Mouse (Mus musculus): ENCODE results near the gene Serpinb6c. TPM values are rescaled to one million over a fixed set of nuclear protein-coding genes. Genes with fewer than 3 reads are reported as not detected.
"Not testable (repeated sequence)": the region's sequence is repeated elsewhere in the genome, so short reads cannot be mapped to it uniquely, and the experiment has no call there.

Serpinb6c gene
- not detected in 2 replicates for polyA plus RNA-seq (2015; fragmentation: Nextera tagmentation; extraction: Ambion mirVana)

DNA sequence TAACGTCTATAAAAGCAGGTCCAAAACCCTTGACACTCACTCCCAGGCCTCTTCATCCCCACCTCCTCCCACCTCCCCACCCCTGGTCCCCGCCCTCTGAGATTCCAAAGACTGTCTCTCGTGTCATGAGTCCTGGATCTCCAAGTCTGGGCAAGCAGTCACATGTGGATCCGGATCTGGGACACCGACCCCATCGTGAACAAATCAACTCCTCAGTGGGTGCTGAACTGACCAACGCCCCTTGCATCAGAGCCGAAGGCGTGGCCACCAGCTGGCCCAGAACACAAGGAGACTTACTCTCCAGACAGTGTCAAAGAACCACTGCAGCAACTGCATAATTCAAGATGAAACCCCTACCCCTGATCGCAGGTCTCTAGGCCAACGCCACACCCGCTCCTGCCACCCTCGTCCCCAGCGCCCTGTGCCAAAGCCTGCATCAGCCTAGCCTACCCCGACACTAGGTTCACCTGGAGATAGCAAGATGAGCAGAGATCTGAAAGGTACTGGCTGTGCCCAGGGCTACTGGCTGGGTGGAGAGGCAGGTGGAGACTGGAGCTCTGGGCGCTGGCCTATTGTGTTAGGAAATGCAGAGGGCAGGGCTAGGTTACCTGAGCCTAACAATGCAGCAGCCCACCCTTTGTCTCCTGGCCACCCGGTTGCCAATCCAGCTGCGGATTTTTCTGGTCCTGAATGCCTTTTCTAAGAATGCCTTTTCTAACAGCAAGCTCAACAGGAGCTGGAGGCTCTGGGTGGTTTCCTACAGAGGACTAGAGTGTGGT lies at the start of gene Serpinb6c:
Serpinb6c (minus strand) TSS at position 533 of the 779 bp plus-strand sequence.
- ATAC-seq (replicated peaks; ENCODE audit: insufficient number of reproducible peaks, insufficient read depth, low FRiP score, low read depth), result no peak
- H3K9me3 ChIP-seq (replicated peaks), result no peaks in the 10 kb centered on the region
- WGBS, result 69% methylated on average over 18 of the region's 18 CpGs
- H3K4me1 ChIP-seq (replicated peaks), result no peaks in the 10 kb centered on the region
- H3K27me3 ChIP-seq, result no peaks in the 10 kb centered on the region
- no peak within 1 kb of the TSS for H3K9ac ChIP-seq
- H3K4me2 ChIP-seq, result no peak within 1 kb of the TSS
- H3K27ac ChIP-seq, result no peak within 1 kb of the TSS
- no peaks in the 10 kb centered on the region for H3K36me3 ChIP-seq
- no peak within 1 kb of the TSS for H3K4me3 ChIP-seq

- WGBS, result 72% methylated on average over 2 of the region's 2 CpGs
- H3K9me3 ChIP-seq (replicated peaks), result no peaks in the 10 kb centered on the region
- H3K27ac ChIP-seq, result no peak overlapping the region
- H3K36me3 ChIP-seq, result no peaks in the 10 kb centered on the region
- H3K9ac ChIP-seq, result no peak overlapping the region
- ATAC-seq (replicated peaks; ENCODE audit: insufficient number of reproducible peaks, insufficient read depth, low FRiP score, low read depth), result no peak
- H3K27me3 ChIP-seq, result no peaks in the 10 kb centered on the region
- H3K4me1 ChIP-seq (replicated peaks), result no peaks in the 10 kb centered on the region
- no peak overlapping the region for H3K4me2 ChIP-seq
- no peak overlapping the region for H3K4me3 ChIP-seq
Observed at GRCm38 (mm10) chr13:33952947-33953346, 47.4 kb upstream of the Serpinb6c start.

DNA sequence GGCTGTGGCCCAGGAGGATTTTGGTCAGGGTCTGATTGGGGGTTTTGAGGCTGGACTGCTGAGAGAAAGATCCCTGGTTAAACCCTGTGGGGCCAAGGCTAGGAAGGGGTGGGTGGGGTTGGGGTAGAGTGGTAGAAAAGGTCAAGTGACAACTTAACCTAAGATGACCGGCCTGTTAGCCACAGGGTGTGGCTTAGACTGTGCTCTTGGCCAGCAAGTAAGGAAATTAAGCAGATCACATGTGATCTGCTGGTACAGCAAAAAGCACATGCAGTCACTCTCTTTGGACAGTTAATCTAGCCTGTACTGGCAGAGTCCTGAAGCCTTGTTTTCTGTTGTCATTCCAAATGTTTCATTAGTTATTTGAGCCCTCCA lies 46.6 kb upstream of the Serpinb6c start:
- H3K4me2 ChIP-seq, result no peak overlapping the region
- no peaks in the 10 kb centered on the region for H3K36me3 ChIP-seq
- H3K9me3 ChIP-seq (replicated peaks), result no peaks in the 10 kb centered on the region
- 50% methylated on average over 1 of the region's 1 CpGs for WGBS
- H3K27ac ChIP-seq, result no peak overlapping the region
- H3K4me3 ChIP-seq, result no peak overlapping the region
- no peak for ATAC-seq (replicated peaks; ENCODE audit: insufficient number of reproducible peaks, insufficient read depth, low FRiP score, low read depth)
- H3K9ac ChIP-seq, result no peak overlapping the region
- no peaks in the 10 kb centered on the region for H3K27me3 ChIP-seq
- no peaks in the 10 kb centered on the region for H3K4me1 ChIP-seq (replicated peaks)

DNA sequence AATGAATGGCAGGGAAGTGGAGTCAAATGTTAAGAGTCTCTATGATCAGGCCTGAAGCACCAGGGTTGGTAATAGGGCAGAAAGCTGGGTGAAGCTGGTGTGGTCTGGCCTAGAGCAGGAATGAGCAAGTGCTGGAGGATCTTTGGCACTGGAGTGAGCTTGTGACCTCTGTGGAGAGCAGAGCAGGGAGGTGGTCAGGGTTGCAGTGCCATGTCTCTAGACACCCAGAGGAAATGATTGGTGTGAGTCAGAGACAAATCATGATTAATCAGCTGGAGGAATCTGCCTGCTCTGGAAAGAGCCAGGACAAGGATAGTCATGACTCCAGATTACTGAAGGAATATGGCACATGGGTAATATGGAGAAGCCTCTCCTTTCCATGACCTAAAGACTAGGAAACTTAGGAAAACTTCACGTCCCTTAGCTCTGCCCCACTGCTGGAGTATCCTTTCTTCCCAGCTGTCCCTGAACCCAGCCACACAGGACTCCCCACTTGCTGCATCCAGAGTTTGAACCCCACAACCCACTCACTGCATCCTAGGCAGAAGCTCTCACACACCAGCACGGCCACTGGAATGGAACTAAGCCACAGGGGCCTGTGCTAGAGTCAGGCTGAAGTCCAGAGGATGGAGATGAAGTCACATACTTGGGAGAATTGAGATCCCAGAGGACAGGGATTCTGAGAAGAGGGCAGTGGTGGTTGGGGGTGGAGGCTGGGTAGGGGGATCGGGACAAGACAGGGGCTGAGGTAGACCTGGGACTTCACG lies 46.0 kb upstream of the Serpinb6c start:
- Histone ChIP-seq H3K9ac (no peak overlapping the region), H3K27ac (no peak overlapping the region), H3K36me3 (no peaks in the 10 kb centered on the region), H3K4me1 (replicated peaks) (no peaks in the 10 kb centered on the region), H3K4me2 (no peak overlapping the region), H3K27me3 (no peaks in the 10 kb centered on the region), H3K9me3 (replicated peaks) (no peaks in the 10 kb centered on the region), H3K4me3 (no peak overlapping the region)
- no peak; the same call in 1 of the 2 replicates for ATAC-seq (replicated peaks; ENCODE audit: insufficient number of reproducible peaks, insufficient read depth, low FRiP score, low read depth)
- 76% methylated on average over 4 of the region's 4 CpGs for WGBS

DNA sequence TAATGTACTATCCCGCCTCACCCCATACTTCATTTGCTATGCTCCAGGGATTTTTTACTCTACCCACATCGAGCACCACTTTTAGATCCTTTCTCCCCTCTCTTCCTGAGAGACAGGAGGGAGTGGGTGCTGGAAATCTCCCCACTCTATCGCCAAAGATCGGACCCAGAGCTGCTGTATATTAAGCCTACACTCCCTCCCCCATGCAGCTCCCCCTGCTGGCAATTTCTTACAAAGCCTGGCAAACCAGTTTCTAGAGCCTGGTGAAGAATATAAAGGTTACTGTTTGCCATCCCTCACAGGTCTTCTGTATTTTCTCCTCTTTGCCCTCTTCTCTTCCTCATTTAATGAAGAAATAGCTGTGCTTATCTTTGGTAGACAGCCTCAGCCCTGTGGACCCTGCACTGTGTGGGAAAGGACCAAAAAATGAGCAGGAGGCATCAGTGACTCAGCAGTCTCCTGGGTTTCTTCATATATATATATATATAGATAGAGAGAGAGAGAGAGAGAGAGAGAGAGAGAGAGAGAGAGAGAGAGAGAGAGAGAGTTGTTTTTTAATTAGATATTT lies 36.8 kb upstream of the Serpinb6c start:
- Histone ChIP-seq H3K27me3 (no peaks in the 10 kb centered on the region), H3K4me2 (no peak overlapping the region), H3K4me3 (no peak overlapping the region), H3K9ac (no peak overlapping the region), H3K4me1 (replicated peaks) (no peaks in the 10 kb centered on the region), H3K9me3 (replicated peaks) (no peaks in the 10 kb centered on the region), H3K27ac (no peak overlapping the region), H3K36me3 (no peaks in the 10 kb centered on the region)
- ATAC-seq (replicated peaks; ENCODE audit: insufficient number of reproducible peaks, insufficient read depth, low FRiP score, low read depth), result no peak
- WGBS, result 42% methylated on average over 4 of the region's 4 CpGs

- no peak overlapping the region for H3K27ac ChIP-seq
- no peaks in the 10 kb centered on the region for H3K27me3 ChIP-seq
- no peak overlapping the region for H3K4me3 ChIP-seq
- H3K4me1 ChIP-seq (replicated peaks), result peaks cover 6% of the 10 kb centered on the region
- 80% methylated on average over 5 of the region's 5 CpGs for WGBS
- no peaks in the 10 kb centered on the region for H3K9me3 ChIP-seq (replicated peaks)
- no peak overlapping the region for H3K9ac ChIP-seq
- no peak overlapping the region for H3K4me2 ChIP-seq
- no peaks in the 10 kb centered on the region for H3K36me3 ChIP-seq
- ATAC-seq (replicated peaks; ENCODE audit: insufficient number of reproducible peaks, insufficient read depth, low FRiP score, low read depth), result no peak
Observed at GRCm38 (mm10) chr13:33941288-33941808, 35.8 kb upstream of the Serpinb6c start.

DNA sequence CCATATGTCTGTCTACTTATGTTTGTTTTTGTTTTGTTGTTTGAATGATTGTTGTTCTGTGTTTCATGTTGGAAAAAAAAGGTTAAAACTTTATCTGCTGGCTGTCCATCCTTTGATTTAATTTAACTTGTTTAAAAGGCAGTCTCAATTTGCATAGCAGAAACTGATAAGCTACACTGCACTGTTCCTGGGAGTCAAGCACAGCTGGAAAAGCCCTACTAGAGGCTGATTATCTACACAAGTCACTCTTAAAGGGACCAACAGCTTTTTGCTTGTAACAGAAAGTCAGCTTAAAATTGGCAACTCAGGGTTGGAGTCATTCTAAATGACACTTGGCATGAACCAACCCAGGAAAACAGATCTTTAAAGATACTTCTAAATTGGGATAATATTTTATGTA lies 32.1 kb upstream of the Serpinb6c start:
- not testable (repeated sequence) for H3K27ac ChIP-seq; ATAC-seq (replicated peaks; ENCODE audit: insufficient number of reproducible peaks, insufficient read depth, low FRiP score, low read depth); H3K9me3 ChIP-seq (replicated peaks); H3K9ac ChIP-seq; H3K27me3 ChIP-seq; H3K4me3 ChIP-seq; H3K36me3 ChIP-seq
- H3K4me1 ChIP-seq (replicated peaks), result peaks cover 17% of the 10 kb centered on the region
- peak overlapping the region; percentile 7; the same call in 1 of the 2 replicates for H3K4me2 ChIP-seq

DNA sequence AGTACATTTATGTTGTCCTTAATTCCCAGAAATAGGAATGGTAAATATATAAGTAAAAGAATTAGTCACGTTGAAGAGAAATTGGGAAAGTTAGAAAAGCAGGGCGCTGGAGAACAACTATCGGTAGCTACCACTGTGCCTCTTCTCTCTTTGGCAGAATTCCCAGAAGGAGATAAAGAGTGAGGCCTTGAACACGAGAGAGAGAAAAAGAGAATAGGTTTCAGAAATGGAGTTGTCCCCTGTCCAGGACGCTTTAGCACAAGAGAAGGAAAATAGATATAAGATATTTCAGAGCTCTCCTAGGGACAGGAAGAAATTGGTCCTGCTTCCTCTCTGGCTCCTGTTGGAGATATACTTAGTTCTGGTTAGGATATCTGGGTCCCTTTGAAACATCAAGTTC lies 31.6 kb upstream of the Serpinb6c start:
- Histone ChIP-seq H3K36me3 (no peaks in the 10 kb centered on the region), H3K4me2 (peak overlapping the region; percentile 7; the same call in 1 of the 2 replicates), H3K27me3 (no peaks in the 10 kb centered on the region), H3K9ac (no peak overlapping the region), H3K4me3 (no peak overlapping the region), H3K9me3 (replicated peaks) (no peaks in the 10 kb centered on the region), H3K4me1 (replicated peaks) (peaks cover 17% of the 10 kb centered on the region), H3K27ac (no peak overlapping the region)
- ATAC-seq (replicated peaks; ENCODE audit: insufficient number of reproducible peaks, insufficient read depth, low FRiP score, low read depth), result no peak
- WGBS, result 21% methylated on average over 5 of the region's 5 CpGs

GRCm38 (mm10) chr13:33935465-33936181 lies 30.1 kb upstream of the Serpinb6c start:
- WGBS, result under 1% methylated on average over 44 of the region's 44 CpGs
- peak; percentile 77 for ATAC-seq (replicated peaks; ENCODE audit: insufficient number of reproducible peaks, insufficient read depth, low FRiP score, low read depth)
- Histone ChIP-seq H3K9ac (peak overlapping the region; percentile 84), H3K4me1 (replicated peaks) (peaks cover 17% of the 10 kb centered on the region), H3K27ac (peak overlapping the region; percentile 71), H3K27me3 (no peaks in the 10 kb centered on the region), H3K36me3 (peaks cover under 1% of the 10 kb centered on the region; the same call in 1 of the 2 replicates), H3K9me3 (replicated peaks) (no peaks in the 10 kb centered on the region), H3K4me3 (peak overlapping the region; percentile 85), H3K4me2 (peak overlapping the region; percentile 82)

DNA sequence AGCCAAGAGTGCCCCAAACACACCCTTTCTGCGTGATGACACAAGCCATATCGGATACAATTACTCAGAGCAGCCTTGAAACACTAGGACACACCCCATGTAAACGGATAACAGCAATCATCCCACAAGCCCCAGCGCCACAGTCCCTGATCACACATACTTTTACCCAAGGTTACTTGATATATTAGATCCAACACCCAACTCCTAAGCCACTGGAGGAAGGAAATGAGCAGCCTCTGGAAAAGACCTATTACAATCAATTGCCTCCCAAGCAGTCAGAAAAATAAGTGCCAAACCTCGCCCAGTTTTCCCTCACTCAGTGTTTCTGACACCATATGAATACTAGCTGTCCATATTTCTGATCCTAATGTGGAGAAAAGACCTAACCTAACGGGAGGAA lies 29.2 kb upstream of the Serpinb6c start:
- peak overlapping the region; percentile 85 for H3K4me3 ChIP-seq
- 59% methylated on average over 6 of the region's 6 CpGs for WGBS
- H3K4me1 ChIP-seq (replicated peaks), result peaks cover 17% of the 10 kb centered on the region
- peak overlapping the region; percentile 82 for H3K4me2 ChIP-seq
- no peaks in the 10 kb centered on the region for H3K9me3 ChIP-seq (replicated peaks)
- no peaks in the 10 kb centered on the region for H3K27me3 ChIP-seq
- peaks cover 9% of the 10 kb centered on the region; the same call in 1 of the 2 replicates for H3K36me3 ChIP-seq
- H3K27ac ChIP-seq, result no peak overlapping the region
- ATAC-seq (replicated peaks; ENCODE audit: insufficient number of reproducible peaks, insufficient read depth, low FRiP score, low read depth), result no peak
- H3K9ac ChIP-seq, result no peak overlapping the region; the same call in 1 of the 2 replicates

DNA sequence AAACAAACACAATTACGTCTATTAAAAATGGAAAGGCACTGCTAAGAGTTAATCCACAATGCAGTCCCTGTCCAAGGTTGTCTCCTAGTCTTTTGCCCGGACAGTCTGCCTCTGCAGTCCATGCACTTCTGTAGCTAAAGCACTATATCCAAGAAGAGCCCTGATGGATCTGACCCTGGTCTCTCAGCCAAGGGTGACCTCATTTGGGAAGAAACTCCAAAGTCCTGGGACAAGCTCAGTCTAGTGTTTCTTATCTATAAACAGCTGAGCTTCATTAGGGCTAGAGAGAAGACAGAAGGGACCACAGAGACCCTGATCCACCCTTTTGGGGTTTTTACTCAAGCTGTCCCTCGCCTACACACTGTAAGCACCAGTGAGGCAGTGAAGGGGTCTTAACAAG lies 25.4 kb upstream of the Serpinb6c start:
- WGBS, result 72% methylated on average over 3 of the region's 3 CpGs
- no peak overlapping the region for H3K27ac ChIP-seq
- H3K27me3 ChIP-seq, result no peaks in the 10 kb centered on the region
- peaks cover 19% of the 10 kb centered on the region; the same call in 1 of the 2 replicates for H3K36me3 ChIP-seq
- H3K9ac ChIP-seq, result no peak overlapping the region
- H3K4me3 ChIP-seq, result no peak overlapping the region
- no peaks in the 10 kb centered on the region for H3K9me3 ChIP-seq (replicated peaks)
- H3K4me2 ChIP-seq, result no peak overlapping the region
- H3K4me1 ChIP-seq (replicated peaks), result peaks cover 7% of the 10 kb centered on the region; the same call in 1 of the 2 replicates
- ATAC-seq (replicated peaks; ENCODE audit: insufficient number of reproducible peaks, insufficient read depth, low FRiP score, low read depth), result no peak
